Mouse (Mus musculus) stomach, embryonic 16.5 days (tissue): ENCODE measurements around the gene Rab3b. TPM values are rescaled to one million over a fixed set of nuclear protein-coding genes. Genes with fewer than 3 reads are reported as not detected.

ENCODE experiments used
- ATAC-seq: fragments of 200-750 bp; cut with Nextera tagmentation; 2 replicates; pipeline ENCODE4 v1.8.0; 2017; ENCODE audit warnings: moderate number of reproducible peaks, moderate TSS enrichment; ENCODE audit not compliant: insufficient read depth, low FRiP score
- H3K27ac ChIP-seq: fragments of 300-500 bp; sonication (generic); 2 replicates; pipeline ENCODE4 v1.5.1; 2014; ENCODE audit warnings: low read length
- H3K27me3 ChIP-seq: fragments of 300-500 bp; sonication (generic); 2 replicates; pipeline ENCODE4 v1.6.1; 2014; ENCODE audit warnings: low read length, control low read depth, mixed read lengths; ENCODE audit not compliant: control insufficient read depth, insufficient read depth
- H3K36me3 ChIP-seq: fragments of 300-500 bp; sonication (generic); 2 replicates; pipeline ENCODE4 v1.6.1; 2014; ENCODE audit warnings: low read length; ENCODE audit not compliant: control insufficient read depth, insufficient read depth
- H3K4me1 ChIP-seq: fragments of 300-500 bp; sonication (generic); 2 replicates; pipeline ENCODE4 v1.6.1; 2014; ENCODE audit warnings: low read length, control low read depth, mixed read lengths; ENCODE audit not compliant: control insufficient read depth, insufficient read depth
- H3K4me2 ChIP-seq: fragments of 300-500 bp; sonication (generic); 2 replicates; pipeline ENCODE4 v1.6.1; 2014; ENCODE audit warnings: low read depth, low read length, mixed read lengths
- H3K4me3 ChIP-seq: fragments of 300-500 bp; sonication (generic); replicated peaks from 2 replicates; pipeline ENCODE4 v1.5.1; 2014; ENCODE audit warnings: mild to moderate bottlenecking, low read length
- H3K9ac ChIP-seq: fragments of 300-500 bp; sonication (generic); 2 replicates; pipeline ENCODE4 v1.6.1; 2014; ENCODE audit warnings: low read length
- H3K9me3 ChIP-seq: fragments of 300-500 bp; sonication (generic); replicated peaks from 2 replicates; pipeline ENCODE4 v1.6.1; 2016; ENCODE audit warnings: low read length, control low read depth; ENCODE audit not compliant: control insufficient read depth
- WGBS: fragments of 180-500 bp; shearing (Covaris S2); extraction: QIAGEN DNeasy Blood & Tissue Kit; methylation state at CpG from one replicate; pipeline ENCODE4 v1.1.7; 2014; 5-methylcytosine and 5-hydroxymethylcytosine counted together
- polyA plus RNA-seq: library from polyadenylated mRNA; unstranded; fragments of >200 nt; fragmentation: Nextera tagmentation; extraction: Ambion mirVana; gene quantifications from 2 replicates; pipeline ENCODE4 v1.2.1, GENCODE M21; 2015

The Rab3b gene
- polyA plus RNA-seq, 1 experiment from 2014 or later = 10.3 TPM

- Histone ChIP-seq H3K36me3 (no peaks in the 10 kb centered on the region), H3K4me3 (no peak overlapping the region), H3K4me2 (no peak overlapping the region), H3K9ac (no peak overlapping the region), H3K4me1 (no peaks in the 10 kb centered on the region), H3K9me3 (no peaks in the 10 kb centered on the region), H3K27me3 (no peaks in the 10 kb centered on the region), H3K27ac (no peak overlapping the region)
- no peak for ATAC-seq
- 89% methylated on average over 6 of the region's 6 CpGs for WGBS
Measured at GRCm38 (mm10) chr4:108990571-108990970, 111.7 kb downstream of the Rab3b start.

DNA sequence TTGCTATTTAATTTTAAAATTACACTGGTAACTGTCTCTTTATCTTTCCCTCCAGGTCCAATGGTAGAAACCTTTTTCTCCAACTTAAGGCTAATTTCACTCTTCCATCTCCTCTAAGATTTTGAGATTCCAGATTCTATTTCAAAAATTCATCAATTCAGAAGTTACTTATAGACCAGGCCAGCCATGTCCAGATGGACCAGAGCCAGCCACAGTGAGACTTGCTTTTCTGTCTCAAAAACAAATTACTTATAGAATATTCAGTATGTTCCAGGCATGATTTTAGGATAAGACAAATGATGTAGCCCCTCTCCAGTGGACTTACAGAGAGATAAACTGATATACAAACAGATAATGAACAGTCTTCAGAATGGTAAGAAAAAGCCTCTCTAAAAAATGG lies 112.9 kb downstream of the Rab3b start:
- no peaks in the 10 kb centered on the region for H3K4me1 ChIP-seq
- ATAC-seq = no peak
- H3K9ac ChIP-seq = no peak overlapping the region
- H3K4me3 ChIP-seq = no peak overlapping the region
- no peak overlapping the region for H3K4me2 ChIP-seq
- no peaks in the 10 kb centered on the region for H3K36me3 ChIP-seq
- H3K9me3 ChIP-seq = no peaks in the 10 kb centered on the region
- H3K27me3 ChIP-seq = no peaks in the 10 kb centered on the region
- no peak overlapping the region for H3K27ac ChIP-seq

Other genes with a start within 250 kb of the Rab3b start
- 0.79 and 1.00 TPM in 2 replicates for gene 3110021N24Rik, start 159.4 kb upstream of the Rab3b start, polyA plus RNA-seq
- gene Zfyve9, start 98.3 kb upstream of the Rab3b start, polyA plus RNA-seq = 2.3 and 2.5 TPM in 2 replicates
- gene Btf3l4, start 45.4 kb upstream of the Rab3b start, polyA plus RNA-seq = 109 and 130 TPM in 2 replicates
- gene Txndc12, start 44.5 kb upstream of the Rab3b start, polyA plus RNA-seq = 92.4 and 104 TPM in 2 replicates
- 41.6 and 42.2 TPM in 2 replicates for gene Kti12, start 31.3 kb upstream of the Rab3b start, polyA plus RNA-seq
- gene A730015C16Rik, start 30.4 kb upstream of the Rab3b start, polyA plus RNA-seq = 0.79 and 1.5 TPM in 2 replicates
- 61.8 and 64.5 TPM in 2 replicates for gene Nrd1, start 121.6 kb downstream of the Rab3b start, polyA plus RNA-seq